Mouse (Mus musculus): Measurements from ENCODE around the gene Wfikkn1.
A peak's percentile ranks its signal among the peaks of the same experiment; 100 is the strongest.

Gene Wfikkn1

DNA sequence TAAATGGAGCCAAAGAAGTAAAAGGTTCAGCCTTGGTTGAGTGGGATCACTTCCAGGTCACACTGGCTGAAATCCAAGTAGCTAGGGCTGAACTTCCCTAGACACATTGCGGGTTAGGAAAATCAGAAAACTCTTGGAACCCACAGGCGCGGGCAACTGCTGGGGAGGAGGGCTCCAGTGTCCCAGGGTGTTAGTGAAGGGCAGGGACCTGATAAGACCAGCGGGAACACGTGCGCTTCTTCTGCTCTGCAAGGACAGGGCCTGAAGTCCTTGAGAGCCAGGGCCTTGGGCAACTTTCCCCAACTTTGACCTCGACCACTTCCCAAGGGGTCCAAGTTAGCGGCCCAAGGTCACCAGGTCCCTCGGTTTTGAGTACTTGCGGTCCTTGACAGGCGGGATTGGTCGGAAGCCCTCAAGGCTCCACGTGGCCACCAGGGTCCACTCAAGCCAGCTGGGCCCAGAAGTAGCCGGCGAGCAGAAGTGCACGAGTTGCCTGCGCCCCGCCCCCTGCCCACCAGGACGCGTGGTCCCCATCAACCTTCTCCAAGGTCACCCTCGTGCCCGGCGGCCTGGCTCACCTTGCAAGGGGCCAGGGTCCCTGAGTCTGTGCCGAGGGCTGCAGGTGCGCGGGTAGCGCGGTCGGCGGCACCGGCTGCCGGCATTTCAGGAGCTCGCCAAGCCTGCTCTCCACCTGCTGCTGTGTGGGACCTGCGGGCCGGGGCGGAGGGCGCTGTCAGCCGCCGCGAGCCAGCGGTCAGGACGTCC is 12.6 kb downstream of the Wfikkn1 start:
- peak; percentile 62 to 67 for DNase-seq

DNA sequence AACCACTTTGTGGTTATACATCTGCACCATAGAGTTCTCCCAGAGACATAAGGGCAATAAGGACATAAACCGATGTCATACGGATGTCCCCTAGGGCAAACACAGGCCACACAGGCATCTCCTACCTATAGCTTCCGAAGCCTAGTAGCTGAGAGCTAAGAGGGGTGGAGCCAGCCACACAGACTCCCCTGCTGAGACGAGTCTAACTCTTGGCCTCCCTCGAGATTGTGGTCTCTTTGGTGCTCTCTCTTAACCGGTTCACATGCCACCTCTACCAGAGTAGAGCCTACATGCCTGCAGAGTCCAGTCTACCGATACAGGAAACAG is 13.2 kb downstream of the Wfikkn1 start:
- no peak for DNase-seq

DNA sequence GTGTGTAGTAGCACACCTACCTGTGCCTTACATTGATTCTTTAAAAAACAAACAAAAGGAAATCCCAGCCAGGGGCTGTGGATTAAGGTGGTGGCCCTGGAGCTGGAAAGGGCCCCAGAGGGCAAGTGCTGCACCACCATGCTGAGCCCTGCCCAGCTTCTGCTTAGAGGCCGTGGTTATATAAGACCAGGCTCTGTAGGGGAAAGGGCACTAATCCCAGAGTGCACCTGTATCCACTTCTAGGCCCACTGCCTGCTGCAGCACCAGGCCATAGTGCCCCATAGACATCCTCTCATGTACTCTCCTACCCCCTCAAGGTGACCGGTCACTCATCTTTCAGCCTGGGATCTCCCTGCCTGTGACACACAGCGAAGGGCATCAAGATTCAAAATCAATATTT is 14.5 kb downstream of the Wfikkn1 start:
- DNase-seq = no peak

DNA sequence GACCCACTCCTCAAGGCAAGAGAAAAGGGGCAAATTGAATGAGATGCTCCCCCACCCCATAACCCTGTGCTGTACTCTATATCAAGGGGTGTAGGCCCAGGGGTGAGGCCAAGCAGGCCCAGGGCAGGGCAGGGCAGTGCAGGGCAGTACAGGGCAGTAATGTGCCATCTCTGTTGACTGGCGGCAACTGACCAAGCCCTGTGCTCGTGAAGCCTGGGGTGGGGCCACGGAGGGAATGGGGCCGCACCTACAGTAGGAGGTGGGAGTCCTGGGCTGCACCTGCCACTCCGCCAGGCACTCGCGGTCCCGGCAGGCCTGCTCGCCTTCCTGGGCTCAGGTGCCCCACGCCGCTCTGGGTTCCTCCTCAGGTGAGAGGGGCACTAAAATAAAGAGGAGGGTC is 15.4 kb downstream of the Wfikkn1 start:
- DNase-seq = no peak

DNA sequence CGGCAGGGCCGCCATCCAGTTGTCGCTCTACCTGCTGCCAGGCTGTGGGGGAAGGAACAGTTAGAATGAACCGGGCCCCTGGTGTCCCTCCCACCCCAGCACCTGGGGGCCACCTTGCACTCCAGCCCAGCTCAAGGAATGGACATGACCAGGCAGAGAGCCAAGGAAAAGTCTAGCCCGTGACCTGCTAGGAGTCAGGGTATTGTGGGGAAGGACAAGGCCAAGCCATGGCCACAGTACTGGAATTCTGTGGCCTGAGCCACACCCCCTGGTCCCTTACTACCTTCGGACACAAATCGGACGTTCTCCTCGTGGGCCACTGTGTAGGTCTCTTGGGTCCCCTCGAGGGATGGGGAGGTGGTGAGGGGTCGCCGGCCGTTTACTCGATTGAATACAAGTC is 16.3 kb downstream of the Wfikkn1 start:
- no peak for DNase-seq

DNA sequence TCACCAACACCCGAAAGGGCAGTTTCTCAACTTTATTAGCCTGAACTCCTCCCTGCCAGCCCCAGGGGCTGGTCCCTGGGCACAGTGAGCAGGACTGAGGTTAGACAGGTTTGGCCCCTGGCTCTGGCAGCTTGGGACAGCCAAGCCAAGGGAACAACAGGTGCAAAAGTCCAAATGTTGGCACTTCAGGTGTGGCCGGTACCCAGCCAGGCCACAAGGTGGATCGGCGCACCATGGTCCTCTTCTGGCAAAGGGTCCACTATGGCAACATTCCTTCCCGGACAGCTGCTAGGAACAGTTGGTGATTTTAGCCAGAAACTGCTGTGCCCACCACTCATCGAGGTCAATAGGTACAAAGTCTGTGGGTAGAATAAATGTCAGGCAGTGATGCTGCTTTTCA is 17.0 kb downstream of the Wfikkn1 start:
- DNase-seq = no peak

DNA sequence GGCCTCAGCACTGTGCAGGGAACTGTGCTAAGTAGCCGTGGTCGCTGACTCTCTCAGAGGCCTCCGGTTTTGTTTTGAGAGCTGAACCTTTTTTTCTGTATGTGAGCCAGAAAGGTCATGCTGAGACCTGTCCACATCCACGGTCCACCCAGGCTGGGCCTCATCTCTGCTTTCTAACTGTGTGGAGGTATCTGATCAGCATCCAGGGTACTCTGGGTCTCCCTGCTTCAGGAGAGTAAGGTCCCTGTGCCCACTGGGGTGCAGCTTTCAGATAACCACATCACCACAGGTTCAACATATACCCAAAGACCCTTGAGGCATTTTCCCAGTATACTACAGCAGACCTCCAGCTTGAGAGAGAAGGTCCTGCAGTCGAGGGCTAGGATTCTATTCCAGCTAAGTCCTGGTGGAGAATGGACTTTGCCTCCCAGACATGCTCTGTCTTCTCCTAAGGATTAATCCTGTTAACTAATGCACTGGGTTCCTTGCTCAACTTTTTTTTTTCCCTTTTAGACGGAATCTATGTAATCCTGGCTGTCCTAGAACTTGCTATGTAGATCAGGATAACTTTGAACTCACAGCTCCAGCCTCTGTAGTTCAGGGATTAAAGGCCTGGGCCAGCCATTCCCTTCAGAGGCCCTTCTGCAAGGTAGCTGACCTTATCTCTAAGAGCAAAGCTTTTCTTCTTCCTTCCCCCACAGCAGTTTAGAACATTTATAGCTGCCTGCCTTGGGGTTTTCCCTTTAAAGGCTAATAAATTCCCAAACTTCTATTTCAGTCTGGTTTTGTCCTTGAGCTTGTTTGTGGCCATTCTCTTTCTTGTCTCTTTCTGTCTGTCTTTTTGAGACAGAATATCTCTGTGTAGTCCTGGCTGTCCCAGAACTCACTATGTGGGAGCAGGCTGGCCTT is 18.7 kb downstream of the Wfikkn1 start:
- no peak for DNase-seq

DNA sequence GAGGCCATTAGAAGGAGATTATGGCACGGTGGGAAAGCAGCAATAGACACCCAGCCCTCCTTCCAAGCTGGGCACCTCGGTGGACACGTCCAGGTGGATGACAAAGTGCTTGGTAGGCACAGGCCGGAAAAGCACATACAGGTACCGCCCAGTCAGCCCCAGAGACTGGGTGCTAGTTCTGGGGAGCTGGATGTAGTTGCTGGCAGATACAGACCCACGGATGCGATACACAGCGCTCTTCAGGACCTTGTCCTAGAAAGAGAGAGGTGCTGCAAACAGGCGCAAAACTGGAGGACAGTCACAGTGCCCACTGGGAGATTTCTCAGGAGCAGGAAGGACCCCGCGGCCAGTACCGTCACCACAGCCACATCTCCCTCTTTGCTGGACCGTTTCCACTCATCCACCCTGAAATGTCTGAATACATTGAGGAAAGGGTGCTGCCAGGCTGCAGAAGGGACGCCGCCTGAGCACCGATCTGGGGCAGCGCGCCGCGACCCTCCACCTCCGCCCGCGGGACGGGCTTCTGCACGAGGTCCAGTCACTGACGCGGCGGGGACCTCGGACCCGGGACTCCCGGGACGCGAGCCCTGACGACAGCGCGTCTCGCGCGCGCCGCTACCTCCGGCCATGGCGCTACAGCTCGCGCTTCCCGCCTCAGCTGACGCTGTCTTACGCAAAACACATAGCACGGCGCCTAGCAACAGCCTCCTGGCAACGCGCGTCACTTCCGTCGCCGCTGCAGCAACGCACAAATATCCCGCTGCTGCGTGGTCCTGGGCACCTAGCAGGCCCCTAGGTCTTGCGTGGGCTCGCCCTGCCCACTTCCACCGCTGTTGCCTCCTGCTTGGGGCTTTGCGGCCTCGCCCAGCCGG is 19.6 kb downstream of the Wfikkn1 start, which contains the start of gene Wdr90:
Gene Wdr90 (minus strand): TSS at position 670 of the 872 bp plus-strand sequence.
- DNase-seq = peak; percentile 92 to 94

DNA sequence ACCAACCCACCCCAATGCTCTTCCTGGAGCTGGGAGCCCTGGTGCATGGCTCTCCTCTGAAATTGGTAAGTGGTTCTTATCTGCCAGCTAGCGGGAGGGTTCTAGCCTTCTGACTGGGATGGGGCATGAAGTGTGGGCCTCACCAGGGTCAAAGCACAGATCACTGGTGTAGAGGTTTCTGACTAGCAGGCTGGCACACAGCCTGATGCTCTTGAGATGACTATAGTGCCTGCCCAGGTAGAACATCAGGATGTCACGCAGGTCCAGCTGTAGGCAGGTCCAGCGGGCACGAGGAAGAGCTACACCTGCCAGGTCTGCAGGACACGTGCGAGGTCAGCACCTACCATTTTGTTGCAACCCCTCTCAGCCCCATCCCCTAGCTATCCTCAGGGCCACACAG is 20.4 kb downstream of the Wfikkn1 start:
- DNase-seq = no peak

DNA sequence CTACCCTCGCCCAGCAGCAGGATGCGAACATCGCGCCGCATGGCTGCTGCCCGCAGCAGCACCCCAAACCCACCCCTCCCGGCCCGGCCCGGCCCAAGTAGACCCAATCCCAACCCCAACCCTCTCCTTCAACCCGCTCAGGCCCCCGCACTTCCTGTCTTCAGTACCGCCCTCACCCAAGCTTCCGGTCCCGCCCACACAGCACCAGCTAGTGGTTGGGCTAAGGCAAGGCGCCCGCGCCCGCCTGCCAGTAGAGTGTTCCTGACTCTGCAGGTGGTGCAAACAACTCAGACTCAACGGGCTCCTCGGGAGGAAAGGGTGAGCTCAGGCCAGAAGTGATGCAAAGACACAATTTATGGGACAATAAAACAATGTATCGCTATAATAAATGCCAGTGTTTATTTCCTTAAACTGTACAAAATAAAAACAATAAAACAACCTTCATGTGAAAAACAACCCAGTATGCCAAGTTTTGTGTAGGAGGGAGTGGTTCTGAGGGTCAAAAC is 36.2 kb downstream of the Wfikkn1 start, which contains the start of gene Rhot2:
Gene Rhot2 (minus strand): TSS at position 456 of the 506 bp plus-strand sequence.
- peak; percentile 96 to 97 for DNase-seq

DNA sequence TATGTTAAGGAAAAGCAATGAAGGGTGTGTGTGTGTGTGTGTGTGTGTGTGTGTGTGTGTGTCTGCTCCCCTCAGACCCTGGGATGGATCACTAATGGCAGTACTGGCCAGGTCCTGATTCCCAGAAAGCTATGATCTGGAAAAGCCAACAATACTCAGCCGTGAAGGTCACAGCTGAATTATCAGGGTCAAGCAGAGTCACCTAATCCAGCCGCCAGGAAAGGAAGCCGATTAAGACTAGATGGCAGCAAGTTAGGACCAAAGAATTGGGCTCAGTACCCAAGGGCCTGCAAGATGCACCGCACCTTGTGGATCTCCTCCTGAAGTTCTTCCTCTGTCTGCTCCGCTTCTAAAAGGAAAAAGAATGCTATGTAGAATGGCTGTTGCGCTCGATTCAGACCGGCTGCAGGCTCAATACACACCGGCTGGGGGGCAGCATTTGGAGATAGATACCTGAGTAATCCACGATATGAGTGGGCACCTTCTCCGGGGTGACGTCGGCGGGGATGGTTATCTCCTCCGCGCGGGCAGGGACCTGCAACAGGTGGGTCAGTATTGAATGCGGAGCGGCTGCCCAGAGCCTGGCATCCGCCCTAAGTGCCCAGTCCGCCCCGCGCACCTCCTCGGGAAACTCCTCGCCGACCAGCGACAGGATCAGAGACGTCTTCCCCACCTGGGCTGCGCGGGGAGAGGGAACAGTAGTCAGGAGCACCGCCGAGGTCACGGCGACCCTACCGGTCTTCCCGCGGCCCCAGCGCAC is 36.8 kb downstream of the Wfikkn1 start:
- DNase-seq = peak; percentile 51 to 72

DNA sequence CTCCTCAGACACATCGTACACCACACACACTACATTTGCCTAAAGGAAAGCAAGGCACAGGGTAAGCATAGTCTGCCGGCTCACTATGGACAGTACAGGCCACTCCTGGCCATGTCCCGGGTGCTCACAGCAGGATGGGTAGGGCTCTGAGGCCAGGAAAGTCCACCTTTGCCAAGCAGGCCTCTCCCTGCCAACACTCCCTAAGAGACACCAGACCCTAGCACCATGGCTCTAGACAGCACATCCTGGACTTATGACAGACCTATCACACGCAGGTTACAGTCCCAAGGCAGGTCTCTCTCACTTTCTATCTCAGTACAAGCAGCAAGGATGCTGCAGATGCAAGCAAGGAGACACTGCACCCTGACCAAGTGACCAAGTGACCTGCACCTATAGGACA is 37.5 kb downstream of the Wfikkn1 start:
- DNase-seq = peak in 1 of 2 experiments; percentile 28

DNA sequence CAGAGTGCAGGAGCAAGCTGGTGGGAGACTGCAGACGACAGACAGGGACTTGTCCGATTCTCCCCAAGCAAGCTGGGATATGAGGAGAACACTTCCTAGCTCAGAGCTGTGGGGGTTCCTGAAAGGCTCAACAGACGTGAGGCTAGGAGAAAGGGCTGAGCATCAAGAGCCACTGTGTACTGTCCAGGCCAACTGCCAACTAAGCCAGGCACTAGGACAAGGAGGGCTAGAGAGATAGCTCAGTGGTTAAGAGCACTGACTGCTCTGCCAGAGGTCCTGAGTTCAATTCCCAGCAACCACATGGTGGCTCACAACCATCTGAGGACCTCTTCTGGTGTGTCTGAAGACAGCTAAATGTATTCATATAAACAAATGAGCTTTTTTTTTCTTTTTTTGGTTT is 38.1 kb downstream of the Wfikkn1 start:
- peak in 1 of 2 experiments; percentile 24 for DNase-seq

DNA sequence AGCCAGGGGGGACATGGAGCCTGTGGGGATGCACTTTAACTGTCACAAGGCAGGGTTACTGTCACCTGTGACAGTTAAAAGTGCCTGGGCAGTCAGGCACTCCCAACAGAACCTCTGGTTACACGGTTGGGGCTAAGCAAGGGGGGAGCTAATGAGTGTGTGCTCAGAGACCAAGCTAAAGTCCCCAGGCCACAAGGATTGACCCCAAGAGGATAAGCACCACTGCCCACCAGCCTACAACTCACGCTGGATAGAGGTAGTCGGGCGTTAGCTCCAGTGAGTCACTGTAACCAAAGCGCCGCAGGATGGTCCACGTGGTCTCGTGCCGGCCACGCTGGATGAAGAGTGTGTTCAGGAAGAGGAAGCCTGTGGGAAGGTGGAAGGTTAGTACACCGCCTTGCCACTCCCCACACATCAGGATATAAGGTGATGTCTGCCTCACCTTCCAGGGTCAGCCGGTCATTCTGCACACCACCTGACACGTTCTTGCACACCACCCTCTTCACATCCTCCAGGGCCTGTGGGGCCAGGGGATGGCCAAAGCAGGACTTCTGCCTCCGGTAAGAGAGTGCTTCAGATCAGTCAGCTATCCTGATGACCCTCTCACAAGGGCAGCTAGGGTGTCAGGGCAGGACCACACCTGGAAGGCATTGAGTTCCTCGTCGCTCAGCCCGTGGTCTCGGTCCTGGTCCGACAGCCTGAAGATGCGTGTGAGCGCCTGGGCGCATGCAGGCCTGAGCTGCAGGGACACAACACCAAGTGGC is 39.4 kb downstream of the Wfikkn1 start, which contains the start of gene Gm20683:
Gene Gm20683 (minus strand): TSS at position 647 of the 764 bp plus-strand sequence.
- DNase-seq = no peak

DNA sequence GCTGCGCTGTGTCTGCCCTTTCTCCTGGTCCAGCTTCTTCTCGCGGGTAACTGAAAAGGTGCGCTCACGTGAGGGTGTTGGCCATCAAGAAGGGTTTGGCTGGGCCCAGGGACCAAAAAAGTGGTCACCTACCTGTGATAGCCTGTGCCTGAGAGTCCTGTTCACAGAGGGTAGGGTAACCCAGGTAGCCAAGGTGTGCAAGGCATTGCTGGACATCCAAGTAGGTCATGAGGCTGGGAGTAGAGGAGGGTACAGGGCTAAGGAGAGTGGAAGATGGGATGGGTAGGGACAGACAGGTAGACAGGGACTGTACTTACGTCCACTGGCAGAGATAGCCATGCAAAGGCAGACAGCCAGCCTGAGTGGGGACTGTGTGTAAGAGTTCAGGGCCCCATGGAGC is 40.1 kb downstream of the Wfikkn1 start:
- DNase-seq = no peak

DNA sequence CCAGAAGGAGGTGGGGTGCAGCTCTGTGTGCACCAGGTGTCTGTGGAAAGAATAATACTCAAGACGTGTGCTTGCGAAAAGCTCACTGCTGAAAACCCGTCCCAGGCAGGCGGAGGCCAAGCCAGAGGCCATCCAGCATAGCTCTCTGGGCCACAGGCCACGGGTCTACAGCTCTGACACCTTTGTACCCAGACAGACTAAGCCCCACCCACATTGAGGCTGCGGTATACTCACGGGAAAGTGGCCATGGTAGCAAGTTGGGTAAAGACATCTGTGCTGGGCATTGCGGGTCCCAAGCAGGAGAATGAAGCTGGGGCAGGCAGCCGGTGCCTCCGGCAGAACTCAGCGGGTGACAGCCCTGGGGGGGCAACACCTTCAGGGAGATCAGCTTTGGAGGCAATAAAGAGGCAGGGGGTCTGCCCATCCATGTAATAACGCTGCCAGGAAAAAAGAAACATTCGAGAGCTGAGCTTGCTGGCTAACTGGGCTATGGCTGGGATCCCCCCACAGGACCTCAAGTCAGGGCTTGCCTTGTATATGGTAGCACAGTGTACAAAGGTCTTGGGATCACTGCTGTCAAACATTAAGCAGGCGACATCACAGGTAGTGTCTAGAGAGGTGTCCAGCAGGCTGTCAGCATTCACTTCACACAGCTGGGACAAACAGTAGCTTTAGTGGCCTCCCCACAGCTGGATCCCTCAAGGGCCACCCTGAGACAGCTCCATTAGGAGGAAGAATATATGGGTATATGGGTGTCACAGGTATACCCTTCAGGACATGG is 41.0 kb downstream of the Wfikkn1 start:
- peak in 1 of 2 experiments; percentile 33 for DNase-seq

DNA sequence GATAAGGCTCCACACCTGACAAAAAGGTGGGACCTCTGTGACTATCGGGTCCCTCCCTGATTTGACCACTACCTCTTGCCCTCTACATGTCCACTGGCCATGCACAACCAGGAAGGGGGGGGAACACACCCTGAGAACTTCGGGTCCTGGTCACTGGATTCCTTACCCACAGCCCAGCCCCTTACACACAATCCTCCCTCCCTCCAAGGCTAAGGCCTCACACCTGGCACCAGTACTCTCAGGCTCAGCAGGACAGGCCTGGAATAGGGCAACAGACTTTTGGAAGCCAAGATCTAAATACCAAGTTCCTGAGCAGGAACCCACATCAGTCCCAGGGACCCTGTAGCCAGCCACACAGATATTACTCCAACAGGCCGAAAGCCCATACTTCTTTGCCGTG is 41.8 kb downstream of the Wfikkn1 start:
- DNase-seq = no peak

DNA sequence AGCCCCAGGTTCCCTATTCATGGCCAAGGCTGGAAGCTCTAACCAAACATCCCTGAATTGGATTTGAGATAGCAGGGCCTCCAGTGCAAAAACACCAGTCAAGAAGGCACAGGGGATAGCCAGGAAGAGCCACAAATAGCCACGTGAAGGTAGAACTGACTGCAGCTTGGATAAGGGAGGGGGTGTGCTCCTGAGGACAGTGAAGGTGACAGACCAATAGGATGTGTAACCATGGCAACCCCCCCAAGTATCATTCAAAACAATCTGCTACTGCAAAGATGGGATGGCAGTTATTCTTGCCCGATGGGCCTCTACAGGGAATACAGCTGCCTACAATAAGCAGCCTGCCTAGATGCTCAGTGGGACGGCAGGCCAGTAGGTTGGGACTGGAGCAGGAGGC is 43.1 kb downstream of the Wfikkn1 start:
- peak; percentile 44 to 53 for DNase-seq

DNA sequence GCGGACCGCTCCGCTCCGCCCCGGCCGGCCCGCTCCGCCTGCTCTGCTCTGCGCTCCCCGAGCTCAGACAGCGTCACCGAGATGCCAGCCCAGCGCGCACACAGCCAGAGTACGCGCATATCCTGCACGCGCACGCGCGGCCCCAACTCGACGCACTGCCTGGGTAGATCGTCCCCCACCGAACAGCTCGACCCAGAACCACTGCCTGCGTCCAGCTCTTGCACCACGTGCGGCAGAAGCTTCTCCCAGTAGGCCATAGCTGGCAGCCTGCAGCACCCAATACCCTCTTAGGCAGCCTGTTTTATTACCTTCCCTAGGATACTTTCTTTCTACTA is 43.6 kb downstream of the Wfikkn1 start, which contains the start of gene Rhbdl1:
Gene Rhbdl1 (minus strand): TSS at position 220 of the 335 bp plus-strand sequence.
- peak; percentile 91 to 92 for DNase-seq

Measured in cerebellum, postnatal 10 days (tissue).